Comparison of ENCODE assay signal across 8 mouse cellular contexts in the genomic region with DNA sequence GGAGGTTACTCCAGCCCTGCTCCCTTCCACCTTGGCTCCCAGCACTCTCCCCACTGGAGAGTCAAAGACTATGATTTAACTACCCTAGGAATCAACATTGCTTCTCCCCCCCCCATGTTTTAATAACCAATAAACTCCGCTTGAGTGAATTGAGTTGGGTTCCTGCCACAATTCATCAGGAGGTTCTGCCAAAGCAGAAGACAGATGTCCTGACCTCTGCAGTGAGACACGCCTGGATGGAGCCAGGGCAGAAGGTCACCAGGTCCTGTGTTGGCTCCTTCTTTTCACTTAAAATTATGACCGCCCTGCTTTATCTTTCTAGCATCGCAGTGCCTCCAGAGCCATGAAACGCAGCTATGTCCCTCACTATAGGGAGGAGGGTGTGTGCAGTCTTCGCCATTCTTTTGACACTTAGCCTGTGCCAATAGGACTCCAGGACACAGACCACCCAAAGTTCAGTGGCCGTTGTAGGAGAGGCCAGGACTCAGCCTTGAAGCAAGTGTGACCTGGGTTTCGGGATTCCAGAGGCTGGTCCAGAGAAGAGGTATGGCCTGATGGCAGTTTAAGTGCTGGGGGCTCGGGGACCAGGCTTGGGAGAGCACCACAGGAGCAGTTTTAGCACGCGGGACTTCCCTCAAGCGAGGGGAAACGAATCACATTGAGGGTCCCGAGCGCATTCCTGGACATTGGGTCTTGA. TPM values are rescaled to one million over a fixed set of nuclear protein-coding genes. Genes with fewer than 3 reads are reported as not detected.
A peak's percentile ranks its signal among the peaks of the same experiment; 100 is the strongest.
DNase-seq lines count a peak whose midpoint lies in the region; ATAC-seq lines count a peak whose summit lies in the region.

No protein-coding gene starts in this region.

- WGBS in lung, embryonic 16.5 days = 17% methylated on average over 15 of the region's 15 CpGs
- WGBS in hindbrain, embryonic 12.5 days = 27% methylated on average over 15 of the region's 15 CpGs
- 16% methylated on average over 15 of the region's 15 CpGs for WGBS in limb, embryonic 15.5 days
- WGBS in stomach, embryonic 16.5 days = 18% methylated on average over 15 of the region's 15 CpGs

- peaks cover 4% of the 10 kb centered on the region; the same call in 1 of the 2 replicates for H3K4me1 ChIP-seq in lung, embryonic 16.5 days (replicated peaks; ENCODE audit: control insufficient read depth, insufficient read depth, low read length)
- peaks cover 6% of the 10 kb centered on the region for H3K4me1 ChIP-seq in hindbrain, embryonic 12.5 days
- peaks cover 13% of the 10 kb centered on the region for H3K4me1 ChIP-seq in limb, embryonic 15.5 days
- H3K4me1 ChIP-seq in stomach, embryonic 16.5 days (ENCODE audit: control insufficient read depth, insufficient read depth, low read length) = 0 out of 2 replicates have a peak, but pooled peaks cover 3% of the 10 kb centered on the region

- H3K9ac ChIP-seq in lung, embryonic 16.5 days (ENCODE audit: low read length) = no peak overlapping the region; the same call in 1 of the 2 replicates
- peak overlapping the region; percentile 78; the same call in 1 of the 2 replicates for H3K9ac ChIP-seq in hindbrain, embryonic 12.5 days
- no peak overlapping the region for H3K9ac ChIP-seq in limb, embryonic 15.5 days
- peak overlapping the region; percentile 68 for H3K9ac ChIP-seq in stomach, embryonic 16.5 days (ENCODE audit: low read length)

- H3K4me2 ChIP-seq in lung, embryonic 16.5 days (ENCODE audit: low read depth, low read length) = peak overlapping the region; percentile 100
- H3K4me2 ChIP-seq in hindbrain, embryonic 12.5 days (replicated peaks) = peak overlapping the region; percentile 100
- H3K4me2 ChIP-seq in limb, embryonic 15.5 days = peak overlapping the region; percentile 100
- peak overlapping the region; percentile 100 for H3K4me2 ChIP-seq in stomach, embryonic 16.5 days (ENCODE audit: low read depth, low read length)

- H3K27ac ChIP-seq in lung, embryonic 16.5 days (ENCODE audit: low read length) = no peak overlapping the region
- H3K27ac ChIP-seq in hindbrain, embryonic 12.5 days = no peak overlapping the region
- no peak overlapping the region for H3K27ac ChIP-seq in limb, embryonic 15.5 days
- no peak overlapping the region for H3K27ac ChIP-seq in stomach, embryonic 16.5 days (ENCODE audit: low read length)

- peaks cover 32% of the 10 kb centered on the region for H3K27me3 ChIP-seq in lung, embryonic 16.5 days (ENCODE audit: control insufficient read depth, insufficient read depth, low read depth, low read length)
- peaks cover 41% of the 10 kb centered on the region for H3K27me3 ChIP-seq in hindbrain, embryonic 12.5 days
- H3K27me3 ChIP-seq in limb, embryonic 15.5 days = peaks cover 43% of the 10 kb centered on the region
- peaks cover 30% of the 10 kb centered on the region for H3K27me3 ChIP-seq in stomach, embryonic 16.5 days (ENCODE audit: control insufficient read depth, insufficient read depth, low read length)

- DNase-seq in lung, postnatal 36 days = no peak
- no peak for DNase-seq in gastrocnemius, postnatal 4 days (ENCODE audit: low spot score in 2 of 2)
- no peak for DNase-seq in layer of hippocampus, adult 11-12 months (ENCODE audit: low spot score)
- DNase-seq in right cerebral cortex, postnatal 10 days (ENCODE audit: low spot score in 2 of 2) = no peak

- 0 out of 2 replicates have a peak, but pooled peaks have one; percentile 12 for ATAC-seq in lung, embryonic 16.5 days (ENCODE audit: low read depth)
- peak; percentile 46 for ATAC-seq in hindbrain, embryonic 12.5 days (ENCODE audit: low FRiP score)
- ATAC-seq in limb, embryonic 15.5 days (ENCODE audit: insufficient number of reproducible peaks, low FRiP score, low TSS enrichment, low read depth) = no peak
- ATAC-seq in stomach, embryonic 16.5 days (ENCODE audit: insufficient read depth, low FRiP score) = peak; percentile 18; the same call in 1 of the 2 replicates

- no peaks in the 10 kb centered on the region for H3K36me3 ChIP-seq in lung, embryonic 16.5 days (ENCODE audit: control insufficient read depth, insufficient read depth, low read length)
- no peaks in the 10 kb centered on the region for H3K36me3 ChIP-seq in hindbrain, embryonic 12.5 days
- no peaks in the 10 kb centered on the region for H3K36me3 ChIP-seq in limb, embryonic 15.5 days
- no peaks in the 10 kb centered on the region for H3K36me3 ChIP-seq in stomach, embryonic 16.5 days (ENCODE audit: control insufficient read depth, insufficient read depth, low read length)

- H3K4me3 ChIP-seq in lung, embryonic 16.5 days (ENCODE audit: low read length) = peak overlapping the region; percentile 68
- H3K4me3 ChIP-seq in hindbrain, embryonic 12.5 days = peak overlapping the region; percentile 74
- H3K4me3 ChIP-seq in limb, embryonic 15.5 days = peak overlapping the region; percentile 63
- peak overlapping the region; percentile 61 for H3K4me3 ChIP-seq in stomach, embryonic 16.5 days (replicated peaks; ENCODE audit: low read length)

- 0 out of 2 replicates have a peak, but pooled peaks cover 2% of the 10 kb centered on the region for H3K9me3 ChIP-seq in lung, embryonic 16.5 days (ENCODE audit: control insufficient read depth, low read length)
- peaks cover 8% of the 10 kb centered on the region; the same call in 1 of the 2 replicates for H3K9me3 ChIP-seq in hindbrain, embryonic 12.5 days (replicated peaks)
- H3K9me3 ChIP-seq in limb, embryonic 15.5 days = no peaks in the 10 kb centered on the region
- H3K9me3 ChIP-seq in stomach, embryonic 16.5 days (replicated peaks; ENCODE audit: control insufficient read depth, low read length) = peaks cover 3% of the 10 kb centered on the region; the same call in 1 of the 2 replicates

RNA-seq across cellular contexts. Expression of gene Rasgef1c, which starts 0.5 kb away (rescaled TPM):
- polyA plus RNA-seq in lung, embryonic 16.5 days (2015; fragmentation: Nextera tagmentation; extraction: Ambion mirVana) = 0.23 TPM in 1 of 2 replicates, not detected in the other
- polyA plus RNA-seq in hindbrain, embryonic 12.5 days (2016; fragmentation: Nextera tagmentation; extraction: Ambion mirVana) = 5.3 and 6.7 TPM in 2 replicates
- 0.76 and 1.4 TPM in 2 replicates for polyA plus RNA-seq in limb, embryonic 15.5 days (2015; fragmentation: Nextera tagmentation; extraction: Ambion mirVana)
- polyA plus RNA-seq in stomach, embryonic 16.5 days (2015; fragmentation: Nextera tagmentation; extraction: Ambion mirVana) = 0.40 and 0.50 TPM in 2 replicates
- 1 to 10 TPM; 2.3 TPM for total RNA-seq in gastrocnemius, postnatal 4 days (2021)

RNA-seq across cellular contexts. Expression of gene Mapk9, which starts 54.6 kb away (rescaled TPM):
- polyA plus RNA-seq in lung, embryonic 16.5 days (2015; fragmentation: Nextera tagmentation; extraction: Ambion mirVana) = 33.0 and 33.7 TPM in 2 replicates
- 54.4 and 62.3 TPM in 2 replicates for polyA plus RNA-seq in hindbrain, embryonic 12.5 days (2016; fragmentation: Nextera tagmentation; extraction: Ambion mirVana)
- 31.6 and 33.2 TPM in 2 replicates for polyA plus RNA-seq in limb, embryonic 15.5 days (2015; fragmentation: Nextera tagmentation; extraction: Ambion mirVana)
- 26.5 and 31.1 TPM in 2 replicates for polyA plus RNA-seq in stomach, embryonic 16.5 days (2015; fragmentation: Nextera tagmentation; extraction: Ambion mirVana)
- 10 to 100 TPM; 44.6 to 50.8 TPM for total RNA-seq in gastrocnemius, postnatal 4 days (2021)

Comparison
In these comparisons a context has a peak if more than half of its experiments do, and no peak if none do; other contexts are left out.
1. H3K9ac ChIP-seq: peak in hindbrain, embryonic 12.5 days (single experiment) and stomach, embryonic 16.5 days (single experiment); none in lung, embryonic 16.5 days (single experiment) and limb, embryonic 15.5 days (single experiment).
2. Peak in every context shown above with its lines, with median percentiles within 50 percentile points of each other: H3K4me2 ChIP-seq and H3K4me3 ChIP-seq.